Mouse (Mus musculus): ENCODE results near the gene Shoc2.
A peak's percentile ranks its signal among the peaks of the same experiment; 100 is the strongest.
"Not testable (repeated sequence)": the region's sequence is repeated elsewhere in the genome, so short reads cannot be mapped to it uniquely, and the experiment has no call there.

Shoc2 gene

DNA sequence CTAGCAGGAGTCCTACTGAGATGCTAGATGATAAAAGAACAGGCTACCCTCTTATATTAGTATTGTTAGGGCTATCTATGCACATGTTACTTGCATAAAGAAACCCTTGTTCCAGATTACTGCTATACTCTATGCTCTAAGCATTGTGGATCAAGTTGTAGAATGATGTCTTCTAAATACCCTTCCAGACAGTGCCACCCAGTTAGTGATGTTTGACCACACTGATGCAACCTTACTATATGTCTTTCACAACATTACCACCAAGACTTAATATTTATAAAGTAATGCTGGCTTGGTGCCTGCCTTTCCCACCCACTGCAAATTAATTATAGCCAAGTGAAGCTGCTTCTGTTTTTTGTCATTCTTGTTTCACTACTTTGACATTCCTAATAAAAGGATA, 11.1 kb upstream of the Shoc2 start:
- DNase-seq (ENCODE audit: low spot score): no peak

DNA sequence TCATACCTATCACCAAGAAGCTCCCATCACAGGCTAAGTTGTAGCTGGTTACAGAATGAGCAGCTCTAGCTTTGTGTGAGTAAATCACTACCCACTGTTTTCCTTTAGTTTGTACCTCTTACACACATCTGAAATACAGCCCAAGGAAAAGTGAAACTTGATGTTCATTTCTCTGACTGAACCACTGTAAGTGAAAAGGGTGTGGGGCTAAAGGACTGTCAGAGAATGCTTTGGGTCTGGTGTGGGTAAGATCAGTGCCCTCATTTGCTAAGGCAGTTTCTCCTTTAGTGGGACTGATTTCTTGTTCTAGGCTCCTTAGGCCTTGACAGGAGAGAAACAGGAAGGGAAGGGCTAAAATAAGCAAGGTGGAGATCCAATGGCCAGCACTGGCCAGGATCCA, 10.1 kb upstream of the Shoc2 start:
- no peak for DNase-seq (ENCODE audit: low spot score)

DNA sequence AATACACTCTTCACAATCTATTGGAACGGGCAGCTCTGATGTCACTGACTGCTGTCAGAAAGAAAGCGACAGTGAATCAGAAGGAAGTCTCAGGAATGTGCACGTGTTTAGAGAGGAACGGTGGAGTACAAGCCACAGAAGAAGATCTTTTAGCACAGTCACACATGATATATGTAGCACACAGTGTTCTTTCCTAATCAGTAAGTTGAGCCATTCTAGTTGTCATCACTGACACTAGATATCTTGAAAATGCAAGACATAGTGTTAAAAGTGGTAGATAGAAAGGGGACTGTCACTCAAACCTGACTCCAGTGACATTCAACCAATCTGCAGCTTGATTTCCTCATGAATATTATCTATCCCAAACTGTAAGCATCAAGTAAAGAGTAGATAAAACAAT, 4.6 kb upstream of the Shoc2 start:
- DNase-seq (ENCODE audit: low spot score): no peak

DNA sequence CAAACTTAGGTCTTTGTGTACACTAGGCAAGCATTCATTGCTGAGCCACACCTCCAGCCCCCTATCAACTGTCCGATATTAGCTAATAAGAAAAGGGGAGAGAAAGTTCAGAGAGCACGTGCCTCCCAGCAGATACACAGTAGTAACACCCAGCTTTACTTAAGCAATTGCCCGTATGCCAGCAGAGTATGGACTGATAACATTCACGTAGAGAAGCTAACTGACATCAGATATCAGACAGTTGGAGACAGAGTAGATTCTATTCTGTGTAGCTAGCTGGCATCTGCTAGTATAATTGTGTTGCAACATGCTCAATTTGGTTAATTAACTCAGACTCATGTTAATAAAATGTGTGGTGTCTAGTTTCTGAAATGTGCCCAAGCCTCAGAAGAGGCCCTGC, 3.0 kb upstream of the Shoc2 start:
- DNase-seq (ENCODE audit: low spot score): no peak

DNA sequence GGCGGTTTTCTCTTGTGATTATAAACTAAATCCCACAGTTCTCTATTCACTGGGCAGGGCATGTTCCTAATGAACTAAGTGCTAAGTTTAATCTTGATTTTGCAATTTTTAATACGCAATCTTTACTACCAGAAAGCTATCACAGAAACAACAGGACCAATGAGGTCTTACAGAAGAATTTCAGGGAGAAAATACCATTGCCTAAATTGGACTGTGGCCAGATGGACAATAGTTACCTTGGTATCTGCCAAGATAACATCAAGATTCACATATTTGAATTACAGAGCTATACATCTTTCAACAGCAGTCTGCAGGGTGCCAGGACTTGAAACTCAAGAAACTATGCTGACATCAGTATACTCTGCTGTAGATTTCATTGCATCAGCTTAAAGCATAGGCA, 1.8 kb upstream of the Shoc2 start:
- no peak for DNase-seq (ENCODE audit: low spot score)

DNA sequence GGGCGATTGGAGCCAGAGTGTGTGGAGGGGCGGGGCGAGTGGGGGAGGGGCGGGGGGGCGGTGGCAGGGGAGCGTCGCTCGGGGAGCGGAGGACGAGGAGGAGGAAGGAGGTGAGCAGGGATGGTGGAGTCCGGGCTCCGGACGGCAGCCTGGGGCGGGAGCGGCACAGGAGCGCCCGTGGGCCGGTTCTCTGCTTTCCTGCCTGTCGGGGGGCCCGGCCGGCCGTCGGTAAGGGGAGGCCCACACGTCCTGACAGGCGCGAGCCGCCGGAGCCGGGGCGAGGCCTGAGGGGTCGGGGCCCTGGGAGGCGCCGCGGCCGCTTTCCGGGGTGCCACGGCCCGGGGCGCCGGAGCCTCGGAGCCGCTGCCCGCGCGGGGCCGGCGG, 672 bp downstream of the Shoc2 start:
- DNase-seq (ENCODE audit: low spot score): no peak

DNA sequence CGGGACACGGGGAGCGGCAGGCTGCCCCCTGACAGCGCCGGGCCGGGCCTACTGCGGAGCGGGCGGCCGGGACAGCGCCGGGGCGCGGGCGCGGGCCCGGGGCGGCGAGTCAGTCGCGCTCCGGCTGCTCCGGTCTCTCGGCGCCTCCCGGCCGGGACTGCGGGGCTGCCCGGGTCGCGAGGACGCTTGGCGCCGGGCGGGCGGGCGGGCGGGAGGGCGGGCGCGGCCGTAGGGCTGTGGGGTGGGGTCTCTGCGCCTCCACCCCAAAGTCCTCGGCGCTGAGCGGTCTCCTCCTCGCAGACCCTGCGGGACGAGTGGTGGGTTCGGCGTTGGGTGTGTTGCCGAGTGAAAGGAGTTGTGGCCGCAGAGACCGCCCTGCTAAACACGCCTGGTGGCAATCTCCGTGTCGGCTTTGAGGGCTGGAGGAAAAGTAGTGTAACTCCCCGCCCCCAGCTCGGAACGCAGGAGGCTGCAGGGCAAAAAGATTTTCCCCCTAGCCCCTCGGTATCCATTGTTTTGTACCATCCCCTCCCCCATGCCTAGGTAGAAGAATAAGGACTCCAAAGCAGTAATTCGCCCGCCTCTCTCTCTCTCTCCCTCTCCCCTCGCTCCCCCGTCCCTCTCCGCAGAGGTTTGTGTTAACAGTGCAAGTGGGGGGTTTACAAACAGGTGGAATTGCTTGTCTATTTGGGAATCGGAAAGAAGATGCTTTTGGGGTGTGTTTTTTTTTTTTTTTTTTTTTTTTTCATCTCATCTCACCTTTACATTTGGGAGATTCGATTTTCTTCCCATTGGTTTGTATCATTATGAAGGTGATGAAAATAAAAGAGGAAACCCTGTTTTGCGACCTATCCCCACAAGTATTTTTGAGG, 1.3 kb downstream of the Shoc2 start:
- peak; percentile 31 for DNase-seq (ENCODE audit: low spot score)

DNA sequence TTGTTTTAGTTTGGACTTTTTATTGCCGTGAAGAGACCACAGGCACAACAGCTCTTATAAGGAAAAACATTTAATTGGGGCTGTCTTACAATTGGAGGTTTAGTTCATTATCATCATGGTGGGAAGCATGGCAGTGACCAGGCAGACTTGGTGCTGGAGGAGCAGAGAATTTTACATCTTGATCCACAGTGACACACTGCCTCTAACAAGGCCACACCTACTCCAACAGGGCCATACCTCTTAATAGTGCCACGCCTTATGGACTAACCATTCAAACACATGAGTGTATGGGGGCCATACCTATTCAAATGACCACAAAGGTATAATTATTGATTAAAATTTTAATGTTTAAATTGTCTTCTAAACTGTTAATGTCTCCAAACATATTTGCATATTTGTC, 13.4 kb downstream of the Shoc2 start:
- DNase-seq (ENCODE audit: low spot score): no peak

DNA sequence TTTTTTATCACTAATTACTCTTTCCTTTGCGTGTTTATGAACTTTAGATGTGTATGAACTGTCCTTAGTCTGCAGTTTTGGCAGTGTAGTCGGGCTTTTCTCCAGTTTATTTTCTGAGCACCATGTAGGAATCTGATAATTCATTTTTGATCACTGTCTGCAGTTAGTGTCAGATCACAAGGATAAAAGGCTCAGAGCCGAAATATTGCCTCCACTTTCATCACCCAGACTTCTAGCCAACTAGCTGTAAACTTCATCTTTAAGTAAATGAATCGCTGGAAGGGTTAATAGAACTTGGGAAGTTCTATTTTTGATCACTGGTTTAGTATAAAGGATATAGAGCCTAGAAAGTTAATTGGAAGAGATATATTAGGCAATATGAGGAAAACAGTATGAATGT, 18.4 kb downstream of the Shoc2 start:
- no peak for DNase-seq (ENCODE audit: low spot score)

DNA sequence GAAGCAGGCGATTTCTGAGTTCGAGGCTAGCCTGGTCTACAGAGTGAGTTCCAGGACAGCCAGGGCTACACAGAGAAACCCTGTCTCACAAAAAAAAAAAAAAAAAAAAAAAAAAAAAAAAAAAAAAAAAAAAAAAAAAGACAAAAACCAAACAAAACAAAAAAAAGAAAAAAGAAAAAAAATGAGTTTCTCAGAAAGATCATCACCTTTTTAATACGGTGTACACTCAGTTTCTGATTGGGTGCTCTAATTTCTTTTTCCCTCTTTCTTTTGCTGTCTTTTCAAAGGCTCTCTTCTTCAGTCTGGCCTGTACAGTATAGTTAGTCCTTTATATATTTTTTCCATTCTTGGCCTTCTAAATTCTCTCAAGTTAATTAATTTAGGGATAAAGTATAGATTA, 20.2 kb downstream of the Shoc2 start:
- not testable (repeated sequence) for DNase-seq (ENCODE audit: low spot score)

DNA sequence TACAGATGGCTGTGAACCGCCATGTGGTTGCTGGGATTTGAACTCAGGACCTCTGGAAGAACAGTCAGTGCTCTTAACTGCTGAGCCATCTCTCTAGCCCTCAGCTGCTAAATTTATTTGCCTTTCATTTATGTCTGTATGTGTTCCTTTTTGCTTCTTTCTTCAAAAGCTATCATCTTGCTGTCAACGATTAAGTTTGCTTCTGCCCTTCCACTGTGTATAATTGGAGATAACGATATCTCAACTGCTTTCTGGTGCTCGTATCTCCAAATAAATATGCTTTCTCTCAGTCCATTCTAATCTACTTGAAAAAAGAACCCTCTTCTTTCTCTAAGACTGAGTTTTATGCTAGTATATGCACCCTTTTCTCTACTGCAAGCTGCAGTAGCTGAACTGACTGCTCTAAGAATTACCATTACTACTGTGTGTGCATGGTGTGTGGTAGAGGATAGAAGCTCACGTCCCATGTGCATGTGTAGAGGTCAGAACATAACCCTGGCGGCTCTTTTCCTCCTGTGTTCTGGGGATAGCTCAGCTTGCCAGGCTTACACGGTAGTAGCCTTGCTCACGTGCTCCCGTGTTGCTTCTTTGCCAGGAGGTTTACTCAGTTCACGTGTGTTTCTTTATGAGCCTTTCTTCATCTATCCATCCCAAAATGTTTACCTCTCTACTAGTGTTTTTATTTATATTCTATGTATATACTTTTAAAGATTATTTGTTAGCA, 21.0 kb downstream of the Shoc2 start:
- no peak for DNase-seq (ENCODE audit: low spot score)

DNA sequence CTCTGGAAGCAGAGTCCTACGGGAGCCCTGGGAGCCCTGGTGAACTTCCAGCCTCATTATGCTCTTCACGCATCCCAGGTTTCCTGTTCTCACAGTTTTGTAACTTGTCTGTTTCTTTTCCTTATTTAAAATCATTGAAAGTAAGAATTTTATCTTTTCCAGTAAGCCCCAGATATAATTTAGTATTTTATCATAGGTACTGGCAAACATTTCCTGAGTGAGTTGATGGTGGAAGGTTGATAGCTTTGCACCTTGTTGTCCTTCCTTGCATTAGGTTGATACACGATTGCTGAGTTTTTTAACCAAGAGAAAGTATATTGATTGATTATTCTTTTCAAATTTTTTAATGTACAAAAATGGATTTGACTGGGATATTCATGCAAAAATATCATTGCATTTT, 25.1 kb downstream of the Shoc2 start:
- DNase-seq (ENCODE audit: low spot score): no peak

DNA sequence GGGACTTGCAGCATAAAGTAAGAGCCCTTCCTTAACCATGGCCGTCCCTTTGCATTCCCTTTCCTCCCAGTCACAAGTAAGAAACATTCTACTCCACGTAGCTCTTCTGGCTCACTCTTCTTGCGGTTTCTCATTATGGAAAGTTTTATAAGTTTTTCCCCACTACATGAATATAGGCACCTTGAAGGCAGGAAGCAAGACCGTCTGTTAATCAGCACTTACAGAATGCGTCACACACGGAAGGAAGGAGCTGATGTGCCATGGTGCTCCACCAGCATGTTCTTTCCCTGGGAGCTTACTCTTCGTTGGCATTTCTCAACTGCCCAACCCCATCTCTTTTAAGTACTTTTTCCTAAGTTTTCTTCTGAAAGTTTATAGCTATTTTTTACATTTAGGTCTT, 27.8 kb downstream of the Shoc2 start:
- DNase-seq (ENCODE audit: low spot score): no peak

DNA sequence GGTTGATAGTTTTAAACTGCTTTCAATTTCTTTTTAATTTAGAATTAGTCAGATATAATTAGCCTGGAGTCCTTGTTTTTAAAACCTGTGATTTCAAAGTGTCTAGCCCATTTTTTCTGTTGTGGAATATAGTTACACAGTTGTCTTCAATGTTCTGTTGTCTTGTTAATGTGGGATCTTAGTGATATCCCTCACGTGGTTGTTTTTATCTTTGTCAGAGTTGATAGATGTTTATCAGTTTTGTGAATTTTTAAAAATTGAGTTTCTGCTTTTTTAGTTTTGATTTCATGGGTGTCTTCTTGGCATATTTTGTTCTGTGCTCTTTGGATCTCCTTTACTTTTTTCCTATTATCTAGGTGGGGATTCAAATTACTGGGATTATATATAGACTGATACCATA, 29.6 kb downstream of the Shoc2 start:
- DNase-seq (ENCODE audit: low spot score): no peak

DNA sequence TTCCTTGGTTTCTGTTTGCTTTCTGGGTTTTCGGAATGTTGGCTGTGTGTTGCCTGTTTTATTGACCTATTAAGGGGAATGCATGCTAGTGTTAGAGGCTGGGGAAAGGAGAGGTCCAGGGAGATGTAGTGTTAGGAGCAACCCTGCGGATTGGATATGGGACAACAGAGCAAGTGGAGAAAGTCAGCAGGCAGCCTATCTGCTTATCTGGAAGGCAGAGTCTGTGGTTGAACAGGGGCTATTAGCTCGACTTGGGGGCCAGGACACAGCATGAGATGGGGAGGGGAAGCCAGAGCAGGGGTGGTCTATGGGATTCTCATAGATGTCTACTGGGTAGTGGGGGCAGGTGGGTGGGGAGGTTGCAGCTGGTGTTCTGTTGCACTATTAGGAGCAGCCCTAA, 37.9 kb downstream of the Shoc2 start:
- no peak for DNase-seq (ENCODE audit: low spot score)

DNA sequence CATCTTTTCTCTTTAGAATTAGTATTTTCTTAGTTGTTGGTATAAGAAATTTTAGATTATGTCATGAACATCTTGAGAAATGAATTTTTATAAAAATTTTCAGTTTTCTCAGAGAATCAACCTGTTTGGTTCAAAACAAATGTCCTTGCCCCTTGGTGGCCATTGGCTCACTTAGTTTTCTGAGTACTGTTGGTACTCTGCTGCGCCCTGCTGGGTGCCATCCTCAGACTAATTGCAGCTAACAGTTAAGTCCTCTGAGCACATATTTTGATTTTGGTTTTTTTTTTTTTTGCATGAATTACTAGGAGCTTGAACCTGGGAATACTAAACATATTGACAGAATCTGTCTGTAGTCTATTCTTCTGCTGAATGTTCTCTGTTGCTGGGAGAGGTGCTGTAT, 39.2 kb downstream of the Shoc2 start:
- DNase-seq (ENCODE audit: low spot score): no peak

DNA sequence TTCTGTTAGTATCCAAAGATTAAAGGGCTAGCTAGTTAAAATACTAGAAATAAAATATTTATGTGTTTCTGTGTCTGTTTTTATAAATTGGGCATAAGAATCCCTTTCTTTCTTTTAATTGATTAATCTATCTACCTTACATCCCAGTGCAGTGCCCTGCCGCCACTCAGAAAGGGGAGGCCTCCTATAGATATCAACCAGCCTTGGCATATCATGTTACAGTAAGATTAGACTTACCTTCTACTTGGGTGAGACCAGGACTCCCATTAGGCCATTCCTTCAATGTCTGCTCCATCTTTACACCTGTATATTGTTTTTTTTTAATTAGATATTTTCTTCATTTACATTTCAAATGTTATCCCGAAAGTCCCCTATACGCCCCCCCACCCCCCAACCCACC, 40.5 kb downstream of the Shoc2 start:
- no peak for DNase-seq (ENCODE audit: low spot score)

DNA sequence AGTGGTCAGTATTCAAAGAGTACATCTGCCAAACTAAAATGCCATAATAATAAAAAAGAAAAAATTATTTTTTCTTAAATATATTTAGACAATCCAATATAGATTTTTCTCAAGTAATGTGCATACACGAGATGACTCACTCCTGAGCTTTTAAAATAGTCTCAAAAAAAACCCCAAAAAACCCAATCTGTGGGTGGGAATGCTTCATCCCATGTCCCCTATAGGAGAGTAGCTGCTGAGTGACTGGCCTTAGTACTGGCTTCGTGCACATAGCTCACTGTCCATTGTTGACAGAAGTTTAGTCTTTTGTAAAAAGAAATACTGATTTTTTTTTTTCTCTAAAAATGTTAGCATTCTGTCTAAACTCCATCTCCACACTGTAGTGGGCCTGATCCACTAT, 46.4 kb downstream of the Shoc2 start:
- no peak for DNase-seq (ENCODE audit: low spot score)

DNA sequence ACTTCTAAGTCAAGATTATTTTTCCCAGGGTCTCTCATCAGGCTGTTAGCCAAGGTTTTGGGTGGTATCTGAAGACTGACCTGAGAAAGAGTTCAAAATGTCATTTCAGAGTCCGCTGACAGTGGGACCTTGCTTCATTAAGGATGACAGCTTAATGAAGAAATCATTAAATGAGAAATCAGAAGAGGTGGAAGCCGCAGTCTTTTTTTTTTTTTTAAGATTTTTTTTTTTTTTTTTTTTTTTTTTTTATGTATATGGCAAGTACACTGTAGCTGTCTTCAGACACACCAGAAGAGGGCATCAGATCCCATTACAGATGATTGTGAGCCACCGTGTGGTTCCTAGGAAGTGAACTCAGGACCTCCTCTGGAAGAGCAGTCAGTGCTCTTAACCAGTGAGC, 49.8 kb downstream of the Shoc2 start:
- no peak for DNase-seq (ENCODE audit: low spot score)

DNA sequence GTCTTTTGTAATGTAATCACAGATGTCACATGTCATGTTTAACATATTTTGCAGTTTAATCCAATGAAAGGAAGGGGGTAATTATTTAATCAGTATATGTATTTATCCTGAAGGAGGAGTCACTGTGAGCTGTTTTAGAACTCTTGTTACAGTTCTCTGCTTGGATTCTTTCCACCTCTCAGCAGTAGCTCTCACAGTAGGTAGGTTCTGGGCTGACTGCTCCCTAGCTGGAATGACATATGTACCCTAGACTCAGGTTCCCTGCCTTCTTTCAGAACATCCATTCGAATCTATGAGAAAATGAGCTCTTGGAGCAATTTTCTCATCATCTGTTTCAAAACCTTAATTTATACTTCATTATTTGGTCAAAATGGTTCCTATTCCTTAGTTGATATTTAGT, 50.2 kb downstream of the Shoc2 start:
- no peak for DNase-seq (ENCODE audit: low spot score)

DNA sequence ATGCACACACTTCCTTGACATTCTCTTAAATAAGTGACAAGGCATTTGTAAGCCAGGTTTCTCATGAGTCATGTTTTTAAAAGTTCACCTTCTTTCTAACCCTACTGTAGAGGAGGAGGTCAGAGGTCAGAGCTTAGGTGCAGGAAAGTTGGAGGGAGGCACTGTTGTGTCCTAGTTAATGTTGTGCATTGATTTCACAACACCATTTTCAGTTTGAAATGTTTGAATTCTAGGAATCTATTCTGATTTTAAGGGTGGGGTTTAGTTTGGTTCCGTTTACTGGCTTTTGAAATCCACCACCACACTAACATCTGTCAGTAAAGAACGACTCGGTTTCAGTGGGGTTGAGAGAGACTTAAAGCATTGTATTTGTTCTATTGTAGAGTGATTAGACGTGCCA, 66.9 kb downstream of the Shoc2 start:
- no peak for DNase-seq (ENCODE audit: low spot score)

DNA sequence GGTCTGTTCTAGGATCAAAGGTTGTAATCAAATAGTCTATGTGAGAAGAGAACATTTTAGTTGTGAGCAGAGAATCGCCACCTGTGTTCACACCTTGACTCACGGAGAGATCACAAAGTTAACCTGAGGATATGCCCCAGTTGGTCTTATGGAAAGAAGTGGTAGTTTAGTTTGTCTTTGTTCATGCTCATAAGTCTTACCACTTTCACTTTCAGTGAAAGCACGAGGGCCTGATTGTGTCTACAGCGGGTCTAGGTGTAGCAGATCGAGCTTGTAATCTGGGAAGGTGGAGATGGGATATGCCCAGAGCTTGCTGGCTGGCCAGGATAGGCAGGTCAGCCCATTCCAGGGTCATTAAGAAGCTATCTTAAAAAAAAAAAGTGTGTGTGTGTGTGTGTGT, 70.9 kb downstream of the Shoc2 start:
- no peak for DNase-seq (ENCODE audit: low spot score)

DNA sequence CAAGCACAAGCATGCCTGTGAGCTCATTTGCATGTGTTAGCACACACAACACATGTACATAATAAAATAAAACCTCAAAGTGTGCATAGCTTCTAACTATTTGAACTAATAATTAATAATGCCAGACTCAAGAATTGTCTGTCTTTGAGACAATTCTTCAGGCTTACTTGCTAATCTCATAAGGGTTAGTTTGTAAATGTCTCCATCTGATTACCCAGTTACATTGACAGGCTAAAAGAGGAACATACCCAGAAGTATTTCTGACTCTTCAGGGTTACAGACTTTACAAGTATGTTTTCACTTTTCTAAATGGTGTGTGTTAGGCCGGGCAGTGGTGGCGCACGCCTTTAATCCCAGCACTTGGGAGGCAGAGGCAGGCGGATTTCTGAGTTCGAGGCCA, 71.4 kb downstream of the Shoc2 start:
- no peak for DNase-seq (ENCODE audit: low spot score)

DNA sequence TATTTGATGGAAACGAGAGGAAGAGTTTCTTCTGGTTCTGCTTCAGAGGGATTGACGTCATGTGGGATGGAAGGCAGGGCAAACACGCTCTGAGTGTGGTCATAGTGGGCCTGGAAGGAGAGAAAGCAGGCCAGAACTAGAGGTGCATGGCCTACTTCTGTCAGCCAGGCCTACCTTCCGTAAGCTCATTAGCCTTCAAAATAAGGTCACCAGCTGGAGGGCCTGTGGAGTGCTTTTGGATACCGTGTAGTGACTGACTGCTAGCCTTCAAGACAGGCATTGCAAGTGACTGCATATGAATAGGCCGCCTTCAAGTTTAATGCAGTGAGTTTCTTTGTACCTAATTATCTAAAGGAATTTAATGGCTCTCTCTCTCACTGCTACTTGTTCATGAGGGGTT, 91.0 kb downstream of the Shoc2 start:
- DNase-seq (ENCODE audit: low spot score): no peak

Data from ovary, postnatal 14 days (tissue).